Mouse (Mus musculus) monocyte, adult 5-6 weeks (primary cell): ENCODE data around the gene Ints1. TPM values are rescaled to one million over a fixed set of nuclear protein-coding genes. Genes with fewer than 3 reads are reported as not detected.

ENCODE experiments used
- ATAC-seq: fragments of 153-309, 156-312 bp; replicated peaks from 2 replicates; pipeline ENCODE4 v1.8.0; 2017; ENCODE audit warnings: mild to moderate bottlenecking; ENCODE audit not compliant: low TSS enrichment, insufficient number of reproducible peaks, severe bottlenecking, poor library complexity, low FRiP score
- total RNA-seq: library from RNA; stranded (forward); fragments of 200-1000, 200-491, 200-594 nt; gene quantifications from 3 replicates; pipeline ENCODE4 v1.2.3, GENCODE M21; 2017

The Ints1 gene
- total RNA-seq, 1 experiment from 2014 or later: 28.1 TPM

DNA sequence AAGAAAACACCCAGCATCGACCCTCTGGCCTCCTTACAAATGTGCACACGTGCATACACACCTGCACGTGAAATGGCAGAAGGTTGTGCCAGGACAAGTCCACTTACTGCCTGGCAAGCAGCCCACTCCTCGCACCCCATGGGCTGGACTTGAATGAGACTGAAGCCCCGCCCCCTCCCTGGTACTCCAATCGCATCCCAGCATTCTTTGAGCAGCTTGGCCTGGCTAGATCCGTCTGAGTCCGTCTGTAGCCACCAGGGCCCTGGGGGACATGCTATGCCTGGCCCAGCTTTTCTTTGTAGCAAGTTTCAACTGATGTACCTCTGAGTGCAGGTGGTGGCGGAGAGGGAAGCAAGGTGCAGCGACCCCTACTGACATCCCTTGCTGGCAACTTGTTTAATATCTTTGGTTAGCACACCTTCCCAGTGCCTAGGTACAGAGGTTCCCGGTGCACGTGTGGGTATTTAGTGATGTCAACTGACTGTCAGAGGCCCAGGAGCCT lies 28.2 kb upstream of the Ints1 start:
- 0 out of 2 replicates have a peak, but pooled peaks have one; percentile 11 for ATAC-seq

DNA sequence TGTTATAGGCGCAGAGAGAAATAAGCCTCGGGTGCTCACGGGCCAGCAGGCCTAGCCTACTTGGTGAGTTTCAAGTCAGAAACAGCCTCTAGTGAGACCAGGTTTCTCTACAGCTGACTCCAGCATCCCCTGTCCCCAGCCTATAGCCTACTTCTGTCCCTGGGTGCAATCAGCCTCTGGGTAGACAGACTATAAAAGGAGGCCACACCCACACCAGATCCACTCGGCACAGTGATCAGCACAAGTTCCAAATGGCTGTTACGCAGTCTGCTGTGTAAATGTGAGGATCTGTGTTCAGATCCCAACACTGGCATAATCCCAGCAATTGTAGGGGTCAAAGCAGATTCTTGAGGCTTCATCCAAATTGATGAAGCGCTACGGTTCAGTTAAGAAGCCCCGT lies 27.7 kb upstream of the Ints1 start:
- ATAC-seq: no peak

DNA sequence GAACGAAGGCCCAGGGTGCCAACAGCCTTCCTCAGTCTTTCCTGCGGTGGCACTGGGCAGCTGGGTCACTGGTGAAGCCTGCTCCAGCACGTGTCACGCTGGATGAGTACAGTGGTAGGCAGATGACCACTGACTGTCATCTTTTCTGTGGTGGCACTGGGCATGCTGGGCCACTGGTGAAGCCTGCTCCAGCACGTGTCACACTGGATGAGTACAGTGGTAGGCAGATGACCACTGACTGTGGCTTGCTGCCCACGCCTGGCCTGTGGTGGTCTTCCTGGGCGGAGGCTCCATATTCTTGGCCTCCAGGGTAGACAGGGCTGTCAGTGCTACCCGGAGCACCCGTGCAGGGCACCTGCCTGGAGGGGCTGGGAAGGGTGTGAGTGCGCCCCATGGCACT lies 26.4 kb upstream of the Ints1 start:
- ATAC-seq: no peak

DNA sequence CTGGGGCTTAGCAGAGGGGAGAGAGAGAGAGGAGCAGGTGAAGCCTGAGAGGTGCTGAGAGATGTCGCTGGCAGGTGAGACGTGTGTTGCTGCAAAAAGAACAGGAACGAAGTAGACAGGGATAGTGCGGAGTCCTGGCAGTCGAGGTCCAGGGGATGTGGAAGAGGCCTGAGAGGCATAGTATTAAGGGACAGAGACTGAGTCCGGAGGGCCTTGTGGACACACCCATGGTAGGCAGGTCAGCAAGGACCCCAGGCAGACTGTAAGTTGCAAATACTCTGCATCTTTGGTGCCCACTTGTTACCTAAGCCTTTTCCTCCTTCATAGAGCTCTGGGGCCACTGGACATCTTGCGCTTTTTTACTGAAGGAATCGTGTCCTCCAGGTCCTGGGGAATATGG lies 25.8 kb upstream of the Ints1 start:
- no peak for ATAC-seq

DNA sequence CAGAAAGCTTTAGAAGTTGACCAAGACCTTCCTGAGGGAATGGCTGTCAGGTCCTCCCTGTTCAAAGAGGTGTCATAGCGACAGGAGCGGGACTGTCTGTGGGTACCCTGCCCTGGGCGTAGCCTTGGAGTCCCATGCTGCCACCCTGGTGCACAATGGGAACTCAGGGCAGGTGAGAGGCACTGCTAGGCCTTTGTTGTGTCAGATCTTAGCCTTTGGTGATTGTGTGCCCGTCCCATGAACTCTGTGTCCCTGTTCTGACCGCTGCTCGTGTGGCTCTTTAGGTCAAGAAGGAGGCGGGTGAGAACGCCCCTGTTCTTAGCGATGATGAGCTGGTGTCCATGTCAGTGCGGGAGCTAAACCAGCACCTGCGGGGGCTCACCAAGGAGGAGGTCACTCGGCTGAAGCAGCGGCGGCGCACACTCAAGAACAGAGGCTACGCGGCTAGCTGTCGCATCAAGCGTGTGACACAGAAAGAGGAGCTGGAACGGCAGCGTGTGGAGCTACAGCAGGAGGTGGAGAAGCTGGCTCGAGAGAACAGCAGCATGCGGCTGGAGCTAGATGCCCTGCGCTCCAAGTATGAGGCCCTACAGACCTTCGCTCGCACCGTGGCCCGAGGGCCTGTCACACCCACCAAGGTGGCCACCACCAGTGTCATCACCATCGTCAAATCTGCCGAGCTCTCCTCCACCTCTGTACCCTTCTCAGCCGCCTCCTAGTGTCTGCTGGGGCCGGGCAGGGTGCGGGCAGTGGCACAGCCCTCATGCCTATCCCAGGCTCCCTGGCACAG lies 24.5 kb upstream of the Ints1 start:
- ATAC-seq: no peak

DNA sequence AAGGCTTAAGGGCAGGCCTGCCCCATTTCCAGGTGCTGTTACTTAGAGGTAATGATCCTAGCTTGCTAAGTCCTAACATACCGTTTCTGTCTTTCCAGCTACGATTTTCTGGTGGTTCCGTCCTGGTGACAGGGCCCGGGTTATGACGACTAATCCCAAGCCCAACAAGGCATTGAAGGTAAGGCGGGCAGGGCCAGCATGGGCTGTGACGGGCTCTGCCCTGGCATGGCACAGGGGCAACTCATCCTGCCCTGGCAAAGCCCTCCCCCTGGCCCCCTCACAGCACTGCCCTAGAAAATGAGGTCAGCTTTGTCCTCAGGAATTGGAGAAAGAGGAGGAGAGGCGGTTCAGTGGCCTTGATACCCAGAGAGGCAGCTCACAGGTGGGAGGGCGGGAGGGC lies 23.6 kb upstream of the Ints1 start:
- no peak for ATAC-seq

DNA sequence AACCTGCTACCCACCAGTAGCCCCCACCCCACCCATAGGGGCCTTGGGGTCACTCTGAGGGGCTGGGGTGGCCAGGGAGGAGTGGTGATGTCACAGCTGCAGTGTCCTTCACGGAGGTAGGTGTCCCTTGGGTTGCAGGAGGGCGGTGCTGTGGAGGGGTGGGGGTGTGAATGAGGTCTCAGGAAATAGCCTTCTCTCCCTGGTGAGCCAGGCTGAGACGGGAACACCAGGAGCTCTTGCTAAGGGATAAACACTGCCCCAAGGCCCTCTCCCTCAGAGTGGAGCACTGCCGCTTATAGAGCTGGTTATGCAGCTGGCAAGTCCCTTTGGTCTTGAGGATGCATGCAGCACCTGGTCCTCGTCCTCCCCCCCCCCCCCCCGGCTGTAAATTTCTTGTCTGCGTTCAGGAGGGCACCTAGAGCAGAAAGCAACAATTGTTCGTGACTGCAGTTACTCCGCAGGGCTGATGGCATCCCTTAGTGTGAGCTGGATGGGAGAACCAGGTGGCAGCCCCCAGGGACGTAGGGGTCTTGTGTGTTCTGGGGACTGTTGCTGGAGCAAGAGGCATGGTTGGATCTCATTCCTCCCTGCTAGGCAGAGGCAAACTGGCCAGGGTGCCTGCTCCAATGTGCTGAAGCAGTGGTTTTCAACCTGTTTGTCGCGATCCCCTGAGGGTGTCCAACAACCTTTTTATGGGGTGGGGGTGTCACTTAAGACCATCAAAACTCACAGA lies 22.9 kb upstream of the Ints1 start:
- no peak for ATAC-seq

DNA sequence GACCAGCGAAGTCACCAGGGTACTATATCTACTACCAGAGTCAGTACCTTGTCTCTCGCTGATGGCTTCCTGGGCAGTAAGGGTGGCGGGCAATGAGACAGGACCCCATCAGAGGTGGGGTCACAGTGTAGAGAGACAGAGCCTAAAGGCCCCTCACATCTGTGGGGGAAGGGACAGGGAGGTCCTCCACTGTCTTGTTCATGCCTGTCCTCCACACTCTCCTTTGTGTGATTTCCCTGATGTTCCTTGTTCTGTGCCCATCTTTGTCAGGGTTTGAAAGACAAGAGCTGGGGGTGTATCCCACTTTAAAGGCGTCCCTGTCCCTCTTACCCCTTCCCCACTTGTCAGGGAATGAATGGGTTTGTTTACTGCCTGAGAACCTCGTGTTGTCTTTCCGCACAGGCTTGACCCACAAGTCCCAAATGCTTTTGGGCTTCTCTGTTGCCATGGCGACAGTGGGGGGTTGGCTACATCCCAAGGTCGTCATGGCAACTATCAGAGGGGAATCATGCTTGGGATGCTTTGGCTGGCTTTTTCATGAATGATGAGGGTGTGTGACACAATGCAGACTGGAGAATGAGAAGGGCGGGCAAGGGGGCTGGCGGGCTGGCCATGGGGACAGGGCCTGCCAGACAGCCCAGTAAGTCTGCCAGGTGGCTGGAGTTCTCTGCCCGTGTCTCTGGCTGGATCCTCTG lies 22.1 kb upstream of the Ints1 start:
- no peak for ATAC-seq

DNA sequence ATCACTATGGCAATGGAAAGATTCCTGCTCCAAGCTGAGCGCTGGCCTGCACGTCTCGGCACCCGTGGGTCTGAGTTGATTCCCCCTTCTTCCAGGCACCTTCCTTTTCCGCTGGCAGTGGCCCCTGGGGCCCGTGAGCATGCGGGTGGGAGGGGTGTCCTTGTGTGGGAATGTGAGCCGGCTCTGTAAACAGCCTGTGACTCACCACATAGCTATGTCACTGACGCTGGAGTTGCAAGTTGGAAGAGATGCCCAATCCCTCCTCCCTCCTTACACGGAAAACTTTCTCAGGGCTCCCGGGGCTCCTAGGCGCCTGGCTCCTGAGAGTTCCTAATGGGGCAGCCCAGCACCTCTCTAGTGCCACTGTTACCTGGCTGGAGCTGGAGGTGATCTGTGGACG lies 21.4 kb upstream of the Ints1 start:
- ATAC-seq: no peak

DNA sequence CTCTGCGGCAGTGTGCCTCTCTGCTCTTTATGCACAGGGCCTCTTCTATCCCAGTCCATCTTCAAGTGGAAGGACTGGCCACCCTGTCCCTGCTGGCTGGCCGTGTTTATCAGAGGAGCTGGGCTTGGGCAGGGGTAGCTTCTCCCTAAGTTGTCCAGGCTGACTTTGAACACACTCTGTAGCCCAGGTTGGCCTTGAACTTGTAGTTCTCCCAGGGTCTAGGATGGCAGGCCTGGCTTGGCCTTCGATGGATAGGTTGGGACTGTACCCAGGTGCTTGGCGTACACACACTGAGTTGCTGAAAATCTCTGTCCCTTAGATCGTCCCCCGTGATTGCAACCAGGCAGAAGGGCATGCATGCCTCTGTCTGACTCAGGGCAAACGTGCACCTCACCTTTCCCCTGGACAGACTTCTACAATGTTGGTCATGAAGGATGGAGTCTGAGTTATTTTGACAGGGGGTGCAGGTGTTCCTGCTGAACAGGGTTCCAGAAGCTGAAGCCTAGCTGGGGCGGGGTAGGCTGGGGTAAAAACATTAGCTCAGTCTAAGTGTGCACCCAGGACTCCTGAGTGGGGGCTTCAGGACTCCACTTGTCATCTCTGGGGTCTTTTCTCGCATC lies 20.6 kb upstream of the Ints1 start:
- no peak for ATAC-seq

DNA sequence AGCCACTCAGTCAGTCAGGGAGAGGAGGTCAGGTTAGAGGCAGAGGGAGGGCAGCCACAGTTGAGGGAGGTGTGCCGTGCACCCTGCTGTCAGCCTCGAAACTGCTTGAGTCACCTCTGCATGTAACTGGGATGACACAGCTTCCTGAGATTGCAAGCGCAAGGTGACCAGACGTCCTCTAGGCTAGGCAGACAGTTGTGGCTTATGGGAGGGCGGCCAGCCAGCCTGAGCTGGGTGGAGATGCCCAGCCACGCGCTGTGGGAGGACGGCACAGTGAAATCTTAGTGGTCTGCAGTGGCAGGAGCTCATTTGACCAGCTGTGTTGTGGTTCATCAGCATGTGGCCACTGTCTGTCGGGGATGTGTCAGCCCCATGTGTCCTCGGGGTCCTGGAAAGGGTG lies 19.5 kb upstream of the Ints1 start:
- 0 out of 2 replicates have a peak, but pooled peaks have one; percentile 0 for ATAC-seq

DNA sequence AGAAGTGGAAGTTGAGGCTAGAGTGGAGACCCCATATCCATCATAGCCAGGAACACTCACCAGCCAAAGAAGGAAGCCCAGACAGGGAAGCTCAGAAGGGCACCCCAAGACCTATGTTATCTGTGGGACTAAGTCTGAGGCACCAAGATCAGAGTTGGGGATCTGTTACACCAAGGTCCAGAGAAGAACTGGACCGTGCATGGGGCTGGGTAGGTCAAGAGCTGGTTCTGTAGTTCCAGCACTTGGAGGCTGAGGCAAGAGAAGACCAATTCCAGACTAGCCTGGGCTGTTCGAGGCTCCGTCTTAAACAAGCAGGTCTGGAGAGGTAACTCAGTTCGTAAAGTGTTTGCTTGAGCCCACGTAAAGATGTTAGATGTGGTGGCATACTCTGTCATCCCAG lies 18.7 kb upstream of the Ints1 start:
- ATAC-seq: no peak

DNA sequence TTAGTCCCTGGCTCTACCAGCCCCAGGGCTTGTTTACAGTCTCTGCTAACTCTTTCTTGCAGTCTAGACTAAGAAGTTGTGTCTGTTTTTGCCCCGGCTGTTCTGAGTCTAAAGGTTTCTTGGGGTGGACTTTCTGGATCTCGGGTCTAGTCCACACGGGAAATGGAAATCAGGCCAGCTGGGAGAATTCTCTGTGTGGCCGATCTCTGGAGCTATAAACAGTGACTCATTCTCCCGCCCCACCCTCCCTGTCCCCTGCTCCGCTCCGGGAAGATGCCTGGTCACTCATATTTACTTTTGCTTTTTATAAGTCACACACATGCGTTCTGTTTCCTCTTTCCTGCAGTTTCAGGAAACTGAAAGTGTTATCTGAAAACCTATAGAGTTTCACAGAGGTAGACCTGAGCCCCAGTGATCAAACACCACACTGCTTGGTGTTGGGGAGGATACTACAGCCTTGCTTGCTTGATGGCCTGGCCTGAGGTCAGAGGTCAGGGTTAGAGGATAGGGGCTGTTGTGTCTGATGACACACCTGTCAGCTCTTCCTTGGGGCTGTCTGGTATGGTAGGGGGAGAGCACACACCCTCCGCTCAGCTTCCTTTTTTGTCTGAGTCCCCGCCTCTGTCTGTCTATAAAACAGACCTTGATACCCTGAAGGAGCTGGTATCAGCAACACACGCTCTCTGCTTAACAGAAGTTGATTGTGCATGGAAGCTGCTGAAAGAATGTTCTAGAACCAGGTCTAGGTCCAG lies 18.0 kb upstream of the Ints1 start:
- 0 out of 2 replicates have a peak, but pooled peaks have one; percentile 10 for ATAC-seq

DNA sequence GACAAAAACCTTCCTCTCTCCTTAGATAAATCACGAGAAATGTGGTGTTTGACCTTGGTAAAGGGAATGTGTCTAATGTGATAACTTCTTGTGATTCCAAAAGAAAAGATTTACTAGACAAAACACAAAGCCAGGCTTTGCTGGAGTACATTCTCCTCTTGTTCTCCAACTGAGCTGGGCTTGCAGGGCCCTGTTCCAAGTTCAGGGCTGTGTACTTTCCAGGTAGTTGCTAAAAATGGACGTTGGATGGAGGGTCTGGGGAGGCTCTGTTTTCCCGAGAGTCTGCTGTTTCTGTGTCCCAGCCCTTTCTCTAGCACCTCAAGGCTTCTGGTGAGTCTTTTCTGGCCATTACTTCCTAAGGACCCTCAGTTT lies 17.5 kb upstream of the Ints1 start:
- ATAC-seq: no peak

DNA sequence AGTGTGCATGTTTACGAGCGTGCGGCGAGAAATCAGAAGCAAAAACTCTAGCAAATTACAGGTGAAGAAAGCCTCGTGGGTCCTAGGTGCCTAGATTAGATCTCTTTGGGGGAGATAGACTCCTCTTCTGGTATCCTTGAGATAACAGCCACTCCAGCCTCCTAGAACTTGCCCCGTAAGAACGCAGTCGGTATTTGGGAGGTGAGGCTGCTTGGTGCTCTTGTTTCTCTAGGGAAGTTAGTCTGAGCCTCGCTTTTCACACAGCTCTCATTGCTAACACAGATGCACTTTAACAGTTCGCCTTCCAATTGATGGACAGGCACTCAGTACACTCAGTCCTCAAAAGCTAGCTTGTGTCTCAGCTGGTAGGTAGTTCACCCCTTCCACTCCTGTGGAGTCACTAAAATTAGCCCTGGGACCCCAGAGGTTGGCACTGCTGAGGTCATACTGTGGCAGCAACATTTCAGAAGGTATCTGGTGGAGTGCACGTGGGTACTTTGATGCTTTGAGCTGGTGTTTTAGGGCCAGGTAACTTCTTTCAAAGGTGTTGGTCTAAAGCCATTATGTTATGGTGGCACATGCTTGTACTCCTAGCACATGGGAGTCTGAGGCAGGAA lies 16.8 kb upstream of the Ints1 start:
- no peak for ATAC-seq

DNA sequence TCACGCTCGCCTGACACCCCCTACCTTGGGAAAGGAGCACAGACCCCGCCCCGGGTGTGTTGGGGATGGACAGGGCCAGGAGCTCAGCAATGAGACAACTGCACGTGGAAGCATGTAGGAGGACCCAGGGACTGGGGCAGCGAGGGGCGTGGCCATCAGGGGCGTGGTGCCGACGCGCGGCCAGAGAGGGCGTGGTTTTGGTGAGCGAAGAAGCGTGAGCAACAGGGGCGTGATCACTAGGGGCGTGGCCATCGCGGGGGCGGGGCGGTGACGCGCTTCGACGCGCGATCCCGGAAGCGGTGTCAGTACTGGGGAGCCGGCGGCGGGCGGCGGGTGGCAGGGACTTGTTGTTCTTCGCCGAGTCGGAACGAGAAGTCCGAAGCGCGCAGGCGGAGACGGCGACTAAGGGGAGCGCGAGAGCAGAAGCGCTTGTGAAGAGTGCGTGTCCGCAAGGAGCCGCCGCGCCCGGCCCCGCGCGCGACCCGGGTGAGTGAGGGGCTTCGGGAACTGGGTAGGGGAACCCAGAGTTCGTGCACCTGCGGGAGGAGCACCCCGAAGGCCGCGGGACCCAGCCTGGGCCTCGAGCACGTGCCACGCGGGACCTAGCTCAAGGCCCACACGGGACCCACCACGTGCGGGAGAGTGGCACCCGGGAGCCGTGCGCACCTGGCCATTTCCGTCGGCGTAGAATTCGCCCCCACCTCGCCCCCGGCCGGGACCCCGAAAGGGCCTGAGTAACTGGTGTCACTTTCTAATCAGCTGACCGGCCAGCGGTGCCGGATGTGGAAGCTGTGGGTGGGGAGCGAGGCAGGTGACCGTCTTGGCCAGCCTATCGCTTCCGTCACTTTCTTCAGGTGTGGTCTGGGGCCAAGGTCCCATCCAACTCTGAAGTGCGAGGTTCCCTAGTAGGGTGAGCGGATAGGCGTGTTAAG lies 16.0 kb upstream of the Ints1 start, which contains the start of gene Mafk:
Gene Mafk (plus strand): TSS at position 287 of the 932 bp plus-strand sequence.
- peak; percentile 81 for ATAC-seq

DNA sequence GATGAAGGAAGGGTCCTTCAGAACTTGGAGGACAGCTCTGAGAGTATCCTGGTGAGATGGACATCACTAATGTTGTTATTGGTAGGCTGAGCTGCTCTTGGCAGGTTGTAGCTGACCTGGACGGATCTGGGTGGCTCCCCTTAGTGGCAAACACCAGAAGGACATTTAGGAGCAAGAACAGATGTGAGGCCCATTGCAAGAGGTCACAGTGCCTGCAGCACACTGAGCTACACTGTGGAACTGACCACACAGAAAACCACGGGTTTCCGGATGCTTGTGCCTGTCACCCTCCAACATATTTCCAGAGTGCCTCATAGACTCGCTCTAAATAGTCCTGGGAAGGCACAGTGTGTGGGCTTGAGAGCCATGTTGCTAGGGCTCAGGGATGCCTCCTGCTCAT lies 14.0 kb upstream of the Ints1 start:
- no peak for ATAC-seq
